Mouse (Mus musculus) heart, adult 2 months (tissue): ENCODE results near the gene Ctsa. TPM values are rescaled to one million over a fixed set of nuclear protein-coding genes. Genes with fewer than 3 reads are reported as not detected.

Experiments used
- DNase-seq, 2 experiments: peaks; one replicate each; pipeline ENCODE4 v3.0.0; 2021
- H3K27ac ChIP-seq: fragments of 200-600 bp; 2 replicates; pipeline ENCODE4 v1.8.1; 2022
- H3K27me3 ChIP-seq: fragments of 200-500 bp; 2 replicates; pipeline ENCODE4 v1.6.1; 2012; ENCODE audit warnings: mild to moderate bottlenecking, low read length, inconsistent platforms, mixed read lengths; ENCODE audit not compliant: control insufficient read depth, insufficient read depth
- H3K36me3 ChIP-seq: fragments of 200-500 bp; 2 replicates; pipeline ENCODE4 v1.6.1; 2012; ENCODE audit warnings: low read length, inconsistent platforms; ENCODE audit not compliant: control insufficient read depth, insufficient read depth
- H3K4me1 ChIP-seq: fragments of 200-500 bp; 2 replicates; pipeline ENCODE4 v1.6.1; 2011; ENCODE audit warnings: low read length; ENCODE audit not compliant: control insufficient read depth, insufficient read depth
- H3K4me3 ChIP-seq: fragments of 200-600 bp; 2 replicates; pipeline ENCODE4 v1.8.1; 2022
- H3K79me2 ChIP-seq: fragments of 200-500 bp; replicated peaks from 2 replicates; pipeline ENCODE4 v1.6.1; 2012; ENCODE audit warnings: mild to moderate bottlenecking, inconsistent platforms, low read length, moderate library complexity, mixed read lengths; ENCODE audit not compliant: control insufficient read depth, insufficient read depth
- H3K9ac ChIP-seq: fragments of 200-500 bp; 2 replicates; pipeline ENCODE4 v1.6.1; 2012; ENCODE audit warnings: low read depth, mild to moderate bottlenecking, control low read depth, inconsistent platforms, low read length, mixed read lengths
- CTCF ChIP-seq: fragments of 200-600 bp; IDR thresholded peaks from 2 replicates; pipeline ENCODE4 v1.8.1; 2022; ENCODE audit warnings: antibody characterized with exemption, mild to moderate bottlenecking, moderate library complexity
- EP300 ChIP-seq: fragments of 200-500 bp; IDR thresholded peaks from 2 replicates; pipeline ENCODE4 v1.6.1; 2011; ENCODE audit warnings: low read depth, low read length, control low read depth; ENCODE audit not compliant: insufficient read depth
- POLR2A ChIP-seq: fragments of 200-500 bp; IDR thresholded peaks from 2 replicates; pipeline ENCODE4 v1.6.1; 2011; ENCODE audit warnings: mild to moderate bottlenecking, low read depth, low read length, control low read depth; ENCODE audit not compliant: insufficient read depth
- WGBS: fragments of 180-500 bp; shearing (Covaris S2); methylation state at CpG from one replicate; pipeline ENCODE4 v1.1.7; 2018; 5-methylcytosine and 5-hydroxymethylcytosine counted together
- intact Hi-C: fragments of 180-260 bp; cut with DNase I; formaldehyde crosslinking; loops from one replicate; pipeline ENCODE4 v1.15.1; 2025
- polyA plus RNA-seq: library from polyadenylated mRNA; depleted of rRNA; stranded (reverse); fragments of >200 nt; gene quantifications from 2 replicates; pipeline ENCODE4 v1.2.3, GENCODE M21; 2012
- total RNA-seq, 2 experiments: library from RNA; stranded (reverse); gene quantifications; 2 replicates each; pipeline ENCODE4 v1.2.3; 2021

The Ctsa gene
- total and polyA plus RNA-seq, 3 experiments = 94.3 to 200 (median 99.8) TPM

- TF ChIP-seq POLR2A = 0 out of 2 replicates have a peak, but pooled peaks have one; percentile 44
- TF ChIP-seq EP300 = no peak
- TF ChIP-seq CTCF = no peak
- 2% methylated on average over 47 of the region's 47 CpGs for WGBS
- Histone ChIP-seq H3K27me3 (no peaks in the 10 kb centered on the region), H3K27ac (peak within 1 kb of the TSS; percentile 83), H3K4me1 (peaks cover 8% of the 10 kb centered on the region), H3K79me2 (no peaks in the 10 kb centered on the region), H3K9ac (peak within 1 kb of the TSS; percentile 67), H3K4me3 (peak within 1 kb of the TSS; percentile 47), H3K36me3 (no peaks in the 10 kb centered on the region)
- intact Hi-C loops = loop anchor here (2.0 kb wide), 1 partner anchor 22 kb away; the partner anchor contains the start of gene Pcif1
- peak; percentile 81 for DNase-seq
Measured at GRCm38 (mm10) chr2:164857101-164857821, 24.6 kb downstream of the Ctsa start, which contains the start of gene Pltp. TSS of gene Pltp (minus strand) at chr2:164857711.

GRCm38 (mm10) chr2:164857842-164858553 lies 25.3 kb downstream of the Ctsa start:
- H3K4me1 ChIP-seq = peaks cover 12% of the 10 kb centered on the region
- H3K27me3 ChIP-seq = no peaks in the 10 kb centered on the region
- 23% methylated on average over 19 of the region's 19 CpGs for WGBS
- H3K9ac ChIP-seq = peak overlapping the region; percentile 67
- TF ChIP-seq POLR2A (no peak), EP300 (no peak), CTCF (no peak)
- H3K4me3 ChIP-seq = peak overlapping the region; percentile 47
- no peaks in the 10 kb centered on the region for H3K79me2 ChIP-seq
- no peak for DNase-seq
- H3K36me3 ChIP-seq = no peaks in the 10 kb centered on the region
- peak overlapping the region; percentile 83 for H3K27ac ChIP-seq
- intact Hi-C loops = loop anchor here (2.0 kb wide), 1 partner anchor 21 kb away; the partner anchor contains the start of gene Pcif1

DNA sequence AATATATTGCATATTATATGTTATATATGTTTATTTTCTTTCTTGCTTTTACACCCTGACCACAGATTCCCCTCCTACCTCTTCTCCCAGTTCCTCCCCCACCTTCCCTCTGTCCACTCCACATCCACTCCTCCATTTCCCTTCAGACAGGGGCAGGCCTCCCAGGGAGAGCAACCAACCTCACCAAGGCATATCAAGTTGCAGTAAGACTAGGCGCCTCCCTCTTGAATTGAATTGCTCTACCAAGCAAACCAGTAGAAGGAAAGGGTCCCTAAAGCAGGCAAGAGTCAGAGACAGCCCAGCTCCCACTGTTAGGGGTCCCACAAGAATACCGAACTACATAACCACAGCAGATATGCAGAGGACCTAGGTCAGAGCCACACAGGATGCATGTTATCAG lies 26.5 kb downstream of the Ctsa start:
- H3K79me2 ChIP-seq = no peaks in the 10 kb centered on the region
- intact Hi-C loops = no loop called here
- H3K4me3 ChIP-seq = no peak overlapping the region
- 72% methylated on average over 2 of the region's 2 CpGs for WGBS
- H3K27ac ChIP-seq = no peak overlapping the region
- no peaks in the 10 kb centered on the region for H3K36me3 ChIP-seq
- no peak for DNase-seq
- H3K9ac ChIP-seq = no peak overlapping the region
- H3K27me3 ChIP-seq = no peaks in the 10 kb centered on the region
- peaks cover 12% of the 10 kb centered on the region for H3K4me1 ChIP-seq
- TF ChIP-seq CTCF (no peak), POLR2A (no peak), EP300 (no peak)

DNA sequence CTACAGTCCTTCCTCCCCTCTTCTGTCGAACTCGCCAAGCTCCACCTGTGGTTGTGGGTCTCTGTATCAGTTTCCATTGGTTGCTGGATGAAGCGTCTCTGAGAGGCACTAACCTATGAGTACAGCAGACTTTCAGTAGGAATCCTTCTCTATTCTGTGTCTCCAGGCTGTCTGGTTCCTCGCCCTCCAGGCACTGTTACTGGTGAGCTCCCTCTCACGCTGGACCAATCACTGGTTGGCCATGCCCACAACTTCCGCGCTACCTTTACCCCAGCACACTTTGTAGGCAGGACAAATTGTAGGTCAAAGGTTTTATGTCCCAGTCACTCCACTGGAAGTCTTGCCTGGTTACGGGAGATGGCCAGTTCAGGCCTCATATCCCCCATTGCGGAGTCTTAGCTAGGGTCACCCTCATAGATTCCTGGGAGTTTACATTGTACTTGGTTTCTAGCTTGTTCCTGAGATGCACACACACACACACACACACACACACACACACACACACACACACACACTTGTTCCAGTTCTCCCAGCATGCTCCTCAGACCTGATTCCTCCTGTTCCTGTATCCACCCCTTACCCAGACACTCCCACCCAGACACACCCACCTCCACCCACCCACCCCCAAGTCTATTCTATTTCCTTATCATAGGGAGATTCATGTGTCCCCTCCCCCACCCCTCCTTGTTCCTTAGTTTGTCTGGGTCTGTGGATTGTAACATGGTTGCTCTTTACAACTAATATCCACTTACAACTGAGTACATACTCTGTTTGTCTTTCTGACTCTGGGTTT lies 27.2 kb downstream of the Ctsa start:
- Histone ChIP-seq H3K27ac (no peak overlapping the region), H3K4me3 (no peak overlapping the region), H3K27me3 (no peaks in the 10 kb centered on the region)

DNA sequence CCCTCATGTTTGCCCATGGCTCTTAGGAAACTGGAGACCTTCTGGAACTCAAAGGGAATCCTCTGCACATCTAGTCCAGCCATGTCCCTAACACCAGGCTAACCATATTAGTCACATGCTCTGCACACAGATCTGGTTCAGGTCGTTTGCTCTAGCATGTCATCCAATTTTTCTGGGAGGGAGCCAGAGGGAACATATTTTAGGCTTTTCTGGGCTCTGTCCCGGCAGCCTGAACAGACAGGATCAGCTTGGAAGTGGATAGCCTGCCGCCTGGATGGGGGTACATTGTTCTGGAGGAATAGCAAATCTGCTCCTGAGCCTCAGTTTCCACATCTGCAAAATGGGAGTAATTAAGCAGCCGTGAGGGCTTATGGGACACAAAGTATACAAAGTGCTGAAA lies 28.4 kb downstream of the Ctsa start:
- Histone ChIP-seq H3K9ac (no peak overlapping the region), H3K79me2 (no peaks in the 10 kb centered on the region), H3K36me3 (no peaks in the 10 kb centered on the region), H3K27me3 (no peaks in the 10 kb centered on the region), H3K27ac (peak overlapping the region; percentile 62), H3K4me1 (peaks cover 11% of the 10 kb centered on the region), H3K4me3 (no peak overlapping the region)
- TF ChIP-seq POLR2A = no peak
- TF ChIP-seq CTCF = no peak
- no peak for TF ChIP-seq EP300
- WGBS = 52% methylated on average over 4 of the region's 4 CpGs
- intact Hi-C loops = no loop called here
- DNase-seq = no peak

More for the DNA sequence above, 27.2 kb downstream of the Ctsa start:
- no peak for DNase-seq
- TF ChIP-seq EP300 (no peak), POLR2A (no peak), CTCF (no peak)
- no peaks in the 10 kb centered on the region for H3K79me2 ChIP-seq
- intact Hi-C loops = no loop called here
- H3K4me1 ChIP-seq = peaks cover 12% of the 10 kb centered on the region
- WGBS = 85% methylated on average over 9 of the region's 9 CpGs
- H3K36me3 ChIP-seq = no peaks in the 10 kb centered on the region
- H3K9ac ChIP-seq = no peak overlapping the region
